Mouse (Mus musculus): Measurements from ENCODE around the gene Kcnv2.

Gene Kcnv2

GRCm38 (mm10) chr19:27364521-27364931 is 42.1 kb downstream of the Kcnv2 start:
- DNase-seq (ENCODE audit: low spot score in 2 of 2) = no peak

DNA sequence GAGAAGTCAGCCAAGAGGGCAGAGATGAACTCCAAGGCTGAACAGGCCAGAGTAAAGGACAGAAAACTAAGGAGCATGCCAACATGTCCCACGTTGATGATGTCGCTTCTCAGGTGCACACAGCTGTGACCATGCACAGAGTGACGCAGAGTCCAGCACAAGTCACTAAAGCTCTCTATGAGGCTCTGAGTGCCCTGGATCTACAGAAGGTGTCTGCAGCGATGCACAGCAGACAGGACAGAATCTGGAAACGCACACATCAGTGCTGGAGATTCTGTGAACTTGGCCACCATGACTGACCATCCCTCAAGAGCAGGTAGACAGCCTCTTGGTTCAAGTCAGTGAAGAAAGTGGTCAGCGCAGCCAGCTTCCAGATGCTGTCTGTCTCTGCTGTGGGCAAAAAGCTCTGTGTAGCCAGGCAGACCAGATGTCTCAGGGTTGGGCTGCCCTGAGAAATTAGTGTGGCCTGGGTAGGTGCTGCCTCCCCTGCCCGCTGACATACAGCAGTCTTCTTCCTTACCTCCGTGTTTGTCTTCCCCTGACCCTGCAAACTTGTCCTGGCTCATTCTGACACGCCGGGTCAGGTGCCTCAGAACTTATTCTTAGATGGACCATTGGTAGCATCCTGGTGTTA is 43.8 kb downstream of the Kcnv2 start:
- DNase-seq (ENCODE audit: low spot score in 2 of 2) = no peak

- no peak for DNase-seq (ENCODE audit: low spot score in 2 of 2)
These were observed 47.2 kb downstream of the Kcnv2 start for GRCm38 (mm10) chr19:27369461-27370135.

DNA sequence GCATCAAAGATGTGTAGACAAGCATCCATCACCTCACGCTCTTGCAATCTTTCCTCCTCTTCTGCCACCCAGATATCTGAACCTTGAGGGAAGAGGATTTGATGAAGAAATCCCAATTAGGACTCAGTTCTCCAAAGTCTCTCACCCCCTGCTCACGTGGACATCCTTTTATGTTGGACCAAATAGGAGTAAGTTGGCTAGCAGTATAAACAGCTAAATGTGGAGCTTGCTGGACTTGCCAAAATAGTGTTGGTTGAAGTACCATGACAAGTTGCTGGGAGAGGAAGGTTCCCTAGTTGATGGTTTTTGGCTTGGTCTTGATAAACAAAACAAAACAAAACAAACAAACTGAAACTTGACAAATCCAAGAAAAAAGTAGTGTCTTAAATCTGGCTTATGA is 47.8 kb downstream of the Kcnv2 start:
- no peak for DNase-seq (ENCODE audit: low spot score in 2 of 2)

- no peak for DNase-seq (ENCODE audit: low spot score in 2 of 2)
These were observed 48.4 kb downstream of the Kcnv2 start for GRCm38 (mm10) chr19:27370784-27371183.

DNA sequence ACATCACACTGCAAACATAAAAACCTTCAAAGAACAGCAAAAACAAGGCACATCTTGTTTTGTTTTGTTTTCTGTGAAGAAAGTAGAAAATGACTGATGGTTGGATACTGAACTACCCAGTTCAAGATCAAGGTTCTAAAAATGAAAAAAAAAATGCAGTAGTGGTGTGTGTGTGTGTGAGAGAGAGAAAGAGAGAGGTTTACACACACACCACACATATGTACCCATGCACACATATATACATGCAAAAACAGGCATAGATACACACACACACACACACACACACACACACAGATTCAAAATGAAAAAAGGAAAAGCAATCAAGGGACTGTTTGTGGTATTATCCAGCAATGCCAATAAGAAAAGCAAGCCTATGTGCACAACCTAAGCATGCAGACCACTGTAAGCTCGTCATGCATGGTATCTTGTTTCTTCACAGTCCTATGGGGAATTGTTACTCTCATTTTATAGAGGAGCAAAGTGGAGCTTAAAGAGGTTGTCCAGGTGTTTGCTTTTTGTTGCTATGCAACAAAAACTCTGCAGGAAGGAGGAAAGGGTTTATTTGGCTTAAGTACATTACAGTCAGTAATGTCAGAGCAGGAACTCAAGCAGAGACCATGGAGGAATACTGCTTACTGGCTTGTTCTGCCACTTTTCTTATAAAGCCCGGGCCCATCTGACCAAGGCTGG is 57.5 kb downstream of the Kcnv2 start:
- no peak for DNase-seq (ENCODE audit: low spot score in 2 of 2)

DNA sequence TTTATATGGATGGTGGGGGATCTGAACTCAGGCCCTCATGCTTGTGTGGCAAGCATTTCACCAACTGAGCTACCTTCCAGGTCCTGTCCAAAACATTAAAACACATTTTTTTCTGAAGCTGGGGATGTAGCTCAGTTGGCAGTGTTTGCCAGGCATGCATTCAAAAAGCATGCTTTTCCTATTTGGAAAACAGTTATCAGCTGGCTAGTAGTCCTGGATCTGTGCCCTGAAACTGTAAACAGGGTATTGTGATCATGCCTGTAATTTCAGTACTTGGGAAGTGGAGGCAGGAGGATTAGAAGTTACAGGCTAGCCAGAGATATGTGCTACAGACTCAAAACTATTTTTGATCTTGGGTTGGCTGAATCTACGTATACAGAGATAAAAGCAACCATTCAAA is 59.7 kb downstream of the Kcnv2 start:
- no peak for DNase-seq (ENCODE audit: low spot score in 2 of 2)

GRCm38 (mm10) chr19:27383266-27383665 is 60.9 kb downstream of the Kcnv2 start:
- no peak for DNase-seq (ENCODE audit: low spot score in 2 of 2)

DNA sequence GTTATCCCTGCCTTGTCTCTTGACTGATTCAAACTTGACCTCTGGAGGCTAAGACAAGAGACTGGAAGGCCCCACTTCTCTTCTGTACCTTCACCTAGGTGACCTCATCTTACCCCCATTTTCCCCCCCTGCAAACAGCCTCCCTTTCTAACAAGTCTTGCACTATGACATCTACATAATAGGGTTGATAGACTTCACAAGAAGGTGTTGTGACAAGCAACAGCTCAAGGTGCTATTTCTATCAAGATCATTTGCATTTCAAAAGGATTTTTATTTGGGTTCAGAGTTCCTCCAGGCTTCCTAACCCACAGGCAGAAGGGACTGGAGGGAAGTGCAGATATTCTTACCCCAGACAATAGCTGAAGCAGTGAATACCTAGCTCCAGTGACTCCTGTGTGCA is 62.9 kb downstream of the Kcnv2 start:
- DNase-seq (ENCODE audit: low spot score in 2 of 2) = no peak
